Mouse (Mus musculus) kidney, postnatal 14 days (tissue): ENCODE data around the gene Rec114.

Source experiments
- DNase-seq: peaks from one replicate; pipeline ENCODE4 v3.0.0; 2022; ENCODE audit warnings: mixed read lengths

Gene Rec114

DNA sequence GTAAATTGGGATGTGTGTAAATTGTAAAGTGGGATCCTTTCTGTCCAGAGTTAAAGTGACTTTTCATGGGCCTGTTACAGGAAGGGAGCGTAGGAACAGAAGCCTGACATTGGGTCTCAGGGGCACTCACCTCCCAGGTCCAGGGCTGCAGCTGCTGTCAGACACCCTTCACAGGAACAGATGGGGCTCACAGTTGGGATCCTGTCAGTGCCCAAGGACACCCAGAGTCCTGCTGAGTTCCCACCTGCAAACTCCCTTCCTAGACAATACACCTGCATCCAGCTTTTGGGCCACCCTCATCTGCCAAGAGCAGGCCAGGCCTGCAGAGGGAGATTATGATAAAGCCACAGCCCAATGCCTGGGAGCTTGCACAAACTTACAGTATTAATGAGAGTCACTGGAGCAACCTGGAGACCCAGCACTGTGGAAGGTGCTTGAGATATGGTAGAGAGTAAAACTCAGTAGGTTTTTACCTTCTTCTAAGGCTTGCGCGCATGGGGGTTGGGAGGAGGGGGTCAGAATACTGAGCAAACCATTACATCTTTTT is at the start of gene Rec114:
TSS of gene Rec114 (minus strand) at position 263 of the 547 bp plus-strand sequence.
- DNase-seq = no peak

DNA sequence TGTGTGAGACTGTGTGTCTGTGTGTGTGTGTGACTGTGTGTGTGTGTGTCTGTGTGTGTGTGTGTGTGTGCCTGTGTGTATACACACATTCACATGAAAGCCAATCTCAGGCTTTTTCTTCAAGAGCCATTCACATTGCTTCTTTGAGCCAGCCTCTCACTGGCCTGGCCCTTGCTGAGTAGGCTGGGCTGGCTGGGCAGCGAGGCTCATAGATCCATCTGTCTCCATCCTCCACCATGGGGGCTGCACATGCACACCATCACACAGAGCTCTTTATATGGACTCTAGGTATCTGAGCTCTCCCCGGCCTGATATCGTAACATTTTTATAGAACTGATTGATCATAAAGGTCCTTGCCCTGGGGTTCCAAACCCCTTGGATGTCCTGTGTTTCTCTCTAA is 45.7 kb upstream of the Rec114 start:
- DNase-seq = no peak

DNA sequence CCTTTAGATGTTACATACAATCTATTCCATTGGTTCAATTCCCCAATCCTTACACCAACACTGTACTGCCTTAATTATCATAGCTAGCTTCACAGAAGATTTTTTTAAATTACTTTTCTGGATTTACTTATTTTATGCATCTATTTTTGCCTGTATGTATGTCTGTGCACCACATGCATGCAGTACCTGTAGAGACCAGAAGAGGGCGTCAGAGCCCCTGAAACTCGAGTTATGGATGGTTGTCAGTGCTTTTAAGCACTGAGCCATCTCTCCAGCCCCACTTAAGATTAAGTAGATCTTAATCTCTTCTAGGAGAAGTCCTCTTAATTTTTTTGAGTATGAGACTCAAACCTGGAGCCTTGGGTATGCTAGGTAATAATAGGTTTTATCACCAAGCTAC is 31.6 kb upstream of the Rec114 start:
- no peak for DNase-seq

DNA sequence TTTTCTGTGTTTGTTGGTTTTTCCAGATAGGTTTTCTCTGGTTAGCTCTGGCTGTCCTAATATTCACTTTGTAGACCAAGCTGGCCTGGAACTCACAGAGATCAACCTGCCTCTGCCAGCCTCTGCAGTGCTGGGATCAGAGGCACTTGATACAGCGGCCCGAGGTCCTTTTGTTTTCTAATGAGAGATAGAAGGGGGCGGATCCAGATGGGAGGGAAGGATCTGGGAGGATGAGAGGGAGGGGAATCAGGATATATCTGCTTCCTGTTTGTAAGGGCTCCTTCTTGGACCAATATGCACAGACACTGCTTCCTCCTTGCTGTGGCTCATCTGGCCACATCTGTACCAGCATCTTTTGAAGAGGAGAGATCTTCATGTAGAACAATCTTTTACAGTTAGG is 31.0 kb upstream of the Rec114 start:
- DNase-seq = no peak

DNA sequence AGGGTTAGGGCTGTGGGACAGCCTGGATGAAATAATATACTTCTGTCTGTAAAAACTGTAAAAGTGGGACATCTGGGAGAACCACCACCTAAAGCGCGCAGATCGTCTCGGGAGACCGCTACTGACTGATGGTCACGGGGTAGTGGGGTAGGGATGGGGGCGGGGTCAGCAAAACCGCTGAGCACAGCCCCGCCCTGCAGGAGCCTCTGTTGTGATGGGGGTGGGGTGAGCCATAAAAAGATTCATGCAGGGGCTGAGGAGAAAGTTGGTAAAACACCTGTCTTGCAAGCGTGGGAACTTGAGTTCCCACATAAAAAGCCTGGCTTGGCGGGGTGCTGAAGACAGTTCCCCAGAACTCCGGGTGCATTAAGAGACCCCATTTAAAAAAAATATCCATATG is 26.2 kb upstream of the Rec114 start:
- no peak for DNase-seq

DNA sequence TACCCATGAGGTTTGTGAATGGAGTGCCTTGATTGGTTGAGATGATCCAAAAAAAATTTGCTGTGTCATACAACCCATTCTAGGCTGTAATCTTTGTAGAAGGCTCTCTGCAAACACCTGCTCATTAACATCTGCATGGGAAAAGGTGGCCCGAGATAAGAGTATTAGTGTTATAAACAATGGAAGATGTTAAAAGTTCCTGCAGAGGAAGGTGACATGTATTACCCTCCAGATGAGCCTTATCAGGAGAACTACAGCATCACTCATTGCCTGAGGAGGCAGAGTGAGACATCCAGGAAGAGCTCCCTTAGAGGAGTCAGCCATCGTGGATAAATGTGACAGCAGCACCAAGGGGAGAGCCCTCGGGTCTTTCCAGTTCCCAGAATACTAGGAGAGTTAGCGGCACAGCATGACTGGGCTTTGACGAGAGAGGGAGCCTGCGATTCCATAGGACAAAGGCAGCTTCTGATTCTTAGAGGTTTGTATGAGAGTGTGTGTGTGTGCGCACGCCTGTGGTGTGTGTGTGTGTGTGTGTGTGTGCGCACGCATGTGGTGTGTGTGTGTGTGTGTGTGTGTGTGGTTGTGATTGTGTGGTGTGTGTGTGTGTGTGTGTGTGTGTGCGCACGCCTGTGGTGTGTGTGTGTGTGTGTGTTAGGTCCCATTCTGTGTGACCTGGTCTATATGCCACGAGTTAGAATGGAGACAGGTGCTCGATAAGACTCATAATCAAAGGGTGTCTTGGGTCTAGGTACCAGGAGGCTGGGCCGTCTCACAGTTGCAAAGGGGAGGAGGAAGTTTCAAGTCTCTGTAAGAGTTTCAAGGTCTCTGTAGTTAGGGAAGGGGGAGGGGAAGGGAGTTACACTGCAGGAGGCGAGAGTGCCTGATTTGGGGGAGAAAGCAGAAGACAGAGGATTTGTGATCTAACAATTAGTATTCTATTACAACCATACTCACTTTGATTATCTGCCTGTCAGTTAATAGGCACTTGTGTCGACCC is 23.5 kb upstream of the Rec114 start:
- DNase-seq = no peak

DNA sequence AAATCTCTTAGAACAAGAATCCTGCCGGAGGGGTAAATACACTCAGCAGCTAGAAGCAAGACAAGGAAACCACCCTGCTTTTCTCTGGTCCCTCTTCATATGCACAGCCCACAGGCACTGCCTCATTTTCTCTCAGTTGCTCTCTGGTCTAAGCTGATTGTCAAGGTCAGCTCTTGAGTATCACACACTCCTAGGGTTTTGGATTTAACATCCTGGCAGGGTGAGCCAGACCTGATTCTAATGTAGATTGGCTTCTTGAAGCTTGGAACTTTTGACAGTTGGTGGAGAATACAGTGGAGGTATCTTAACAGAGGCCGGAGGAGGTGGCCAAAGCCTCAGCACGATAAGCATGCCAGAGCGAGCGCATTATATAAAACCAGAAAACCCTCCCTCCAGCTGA is 20.6 kb upstream of the Rec114 start:
- no peak for DNase-seq

DNA sequence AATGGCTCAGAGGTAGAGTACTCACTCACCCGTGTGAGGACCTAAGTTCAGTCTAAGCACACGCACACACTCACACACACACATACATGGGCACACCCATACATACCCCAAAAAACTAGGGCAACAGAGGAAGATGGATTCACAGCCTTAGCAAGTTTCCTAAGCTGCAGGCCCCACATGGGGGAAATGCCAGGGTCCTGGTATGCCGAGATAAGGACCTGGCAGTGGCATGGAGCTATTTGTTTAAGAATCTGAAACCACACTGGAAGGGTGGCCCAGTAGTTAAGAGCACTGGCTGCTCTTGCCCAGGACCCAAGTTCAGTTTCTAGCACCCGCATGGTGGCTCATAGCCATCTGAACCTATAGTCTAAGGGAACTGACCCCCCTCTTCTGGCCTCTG is 19.4 kb upstream of the Rec114 start:
- no peak for DNase-seq

DNA sequence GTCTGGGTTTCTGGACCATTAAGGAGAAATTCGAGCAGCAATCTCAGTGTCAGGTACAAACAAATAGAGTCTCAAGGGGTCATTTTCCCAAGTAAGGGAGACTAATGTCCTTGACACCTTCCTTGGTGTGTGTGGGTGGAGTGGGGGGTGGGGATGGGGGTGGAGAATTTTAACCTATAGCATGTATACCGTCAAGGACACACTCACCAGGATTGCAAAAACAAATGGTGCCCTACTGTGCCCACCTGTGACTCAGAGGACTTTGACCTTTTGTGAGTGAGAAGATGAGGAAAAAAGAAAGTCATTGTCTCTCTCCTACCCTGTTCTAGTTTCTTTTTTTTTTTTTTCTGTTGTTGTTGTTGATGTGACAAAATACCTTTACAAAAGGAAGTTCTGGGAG is 18.3 kb upstream of the Rec114 start:
- DNase-seq = no peak

DNA sequence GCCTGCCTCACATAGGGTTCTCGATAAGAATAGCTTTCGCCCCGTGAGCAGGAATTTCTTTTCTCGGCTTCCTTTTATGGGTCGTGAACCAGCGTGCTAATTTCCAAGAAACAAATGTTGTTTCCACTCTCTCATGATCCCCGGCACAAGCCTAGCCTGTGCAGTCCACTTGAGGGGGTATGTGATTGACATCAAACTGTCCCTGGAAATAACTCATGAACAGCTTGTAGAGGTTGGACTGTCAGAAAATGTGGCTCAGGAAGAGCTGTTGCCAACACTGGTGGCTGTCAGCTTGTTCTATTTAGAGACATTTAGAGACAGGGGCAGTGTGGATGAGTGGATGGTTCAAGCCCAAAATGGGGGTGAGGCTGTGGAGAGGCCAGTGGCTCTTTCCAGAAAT is 15.0 kb upstream of the Rec114 start:
- DNase-seq = no peak

DNA sequence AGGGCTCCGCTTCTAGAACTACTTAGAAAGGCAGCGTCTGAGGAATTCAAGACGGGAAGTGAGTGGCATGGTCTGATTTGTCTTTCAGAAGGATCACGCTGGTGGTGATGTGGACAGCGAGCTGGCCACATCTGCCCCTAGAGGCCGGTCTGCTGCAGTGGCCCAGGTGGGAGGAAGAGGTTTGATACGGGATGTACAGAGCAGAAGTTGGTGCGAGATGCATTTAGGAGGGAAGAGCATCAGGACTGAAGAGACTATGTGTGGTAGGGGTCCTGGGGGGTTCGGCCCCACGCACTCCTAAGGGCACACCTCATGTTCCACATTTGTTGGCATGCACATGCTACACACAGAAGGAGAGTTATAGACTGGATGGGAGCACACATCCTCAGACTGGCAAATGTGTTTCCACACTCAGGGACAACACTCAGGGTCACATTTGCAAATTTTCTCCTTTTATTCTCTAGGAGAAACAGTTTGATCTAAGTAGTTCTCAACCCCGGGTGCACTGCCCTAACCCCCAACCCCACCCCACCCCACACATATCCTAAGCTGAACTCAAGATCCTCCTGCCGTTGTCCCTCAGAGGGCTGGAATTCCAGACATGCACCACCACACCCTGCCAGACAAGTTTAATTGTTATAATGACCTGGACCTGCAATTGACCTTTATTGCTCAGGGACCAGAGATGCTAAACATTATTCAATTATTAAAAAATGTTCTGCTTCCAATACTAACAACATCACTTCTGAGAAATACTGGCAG is 12.8 kb upstream of the Rec114 start:
- DNase-seq = no peak

DNA sequence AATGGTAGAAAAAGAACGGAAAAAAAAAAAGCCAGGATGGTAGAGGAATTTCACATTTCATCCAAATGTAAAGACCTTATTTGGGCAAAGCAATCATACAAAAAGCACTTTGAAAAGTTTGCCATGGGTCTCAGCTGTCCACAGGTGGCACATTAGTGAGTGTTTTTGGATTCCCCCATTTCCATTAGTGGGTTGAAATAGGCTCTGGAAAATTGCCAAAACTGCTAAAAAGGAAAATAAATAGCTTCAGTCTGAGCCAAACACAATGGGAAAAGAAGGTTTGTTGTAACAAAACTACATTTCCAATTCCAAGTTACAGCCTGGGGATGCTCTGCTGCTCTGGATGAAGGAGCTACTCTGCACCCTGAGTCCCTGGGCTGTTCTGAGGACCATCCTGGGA is 9.8 kb upstream of the Rec114 start:
- DNase-seq = no peak

DNA sequence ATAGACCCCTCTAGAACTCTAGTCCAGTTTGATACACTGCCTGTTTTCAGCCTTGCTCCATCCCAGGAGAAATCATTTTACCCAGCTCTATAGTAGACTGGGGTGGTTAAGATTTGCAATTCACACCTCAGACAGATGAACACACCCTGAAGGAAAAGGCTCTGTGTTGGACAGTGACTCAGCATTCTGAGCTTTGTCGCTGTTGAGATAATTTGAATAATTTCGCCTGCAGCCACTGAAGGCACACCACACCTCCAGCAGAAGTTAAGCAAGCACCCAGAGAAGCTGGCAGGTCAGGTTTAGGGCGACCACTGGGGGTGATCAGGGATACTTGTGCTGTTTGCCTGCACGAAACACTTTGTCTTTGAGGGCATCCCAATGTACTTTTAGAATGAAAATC is 4.4 kb upstream of the Rec114 start:
- no peak for DNase-seq

DNA sequence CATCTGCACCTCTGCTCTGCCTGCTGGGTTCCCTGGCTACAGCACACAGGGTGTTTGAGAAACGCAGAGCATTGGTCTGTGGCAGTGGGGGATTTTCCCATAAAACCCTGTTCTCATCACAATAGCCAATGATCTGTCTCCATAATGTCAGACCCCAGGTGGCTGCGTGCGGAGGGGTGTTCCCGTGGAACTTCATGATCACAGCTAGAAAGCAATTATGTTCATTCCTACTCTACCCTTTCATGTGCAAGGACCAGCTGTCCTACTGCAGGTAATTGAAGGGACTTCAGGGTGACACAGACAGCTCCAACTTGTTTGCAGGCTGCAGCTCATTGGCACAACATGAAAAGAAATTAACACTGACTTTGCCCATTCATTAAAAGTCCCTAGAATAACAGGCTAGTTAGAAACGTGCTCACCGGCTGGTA is 3.6 kb upstream of the Rec114 start:
- DNase-seq = no peak

DNA sequence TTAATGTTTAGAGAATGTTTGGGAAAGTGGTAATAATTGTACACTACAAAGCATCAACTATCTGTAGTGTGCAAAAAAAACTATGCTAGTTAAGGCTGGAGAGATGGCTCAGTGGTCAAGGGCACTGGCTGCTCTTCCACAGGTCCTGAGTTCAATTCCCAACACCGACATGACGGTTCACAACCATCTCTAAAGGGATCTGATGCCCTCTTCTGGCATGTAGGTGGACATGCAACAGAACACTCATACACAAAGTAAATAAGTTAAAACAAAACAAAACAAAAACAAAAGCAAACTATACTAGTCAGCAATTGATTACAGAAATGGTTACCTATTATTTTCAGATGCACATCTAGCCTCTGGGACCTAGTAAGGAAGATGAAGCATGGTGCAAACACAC is 1.1 kb downstream of the Rec114 start:
- no peak for DNase-seq

DNA sequence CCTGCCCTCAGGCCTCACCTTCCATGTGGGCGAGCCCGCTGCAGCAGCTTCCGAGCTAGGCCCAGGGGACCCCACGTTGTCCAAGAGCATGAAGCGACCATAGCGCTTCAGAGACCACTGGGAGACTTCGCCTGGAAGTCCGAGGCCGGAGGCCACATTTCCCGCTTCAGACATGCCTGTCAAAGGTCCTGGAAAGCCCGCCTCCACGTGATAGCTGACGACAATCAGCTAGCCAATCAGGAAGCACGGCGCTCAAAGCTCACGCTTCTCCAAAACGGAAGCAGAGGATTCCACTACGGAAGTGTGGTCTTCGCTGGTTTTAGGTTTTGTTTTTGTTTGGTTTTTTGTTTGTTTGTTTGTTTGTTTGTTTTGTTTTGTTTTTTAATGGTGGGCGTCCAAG is 2.4 kb downstream of the Rec114 start:
- DNase-seq = no peak

DNA sequence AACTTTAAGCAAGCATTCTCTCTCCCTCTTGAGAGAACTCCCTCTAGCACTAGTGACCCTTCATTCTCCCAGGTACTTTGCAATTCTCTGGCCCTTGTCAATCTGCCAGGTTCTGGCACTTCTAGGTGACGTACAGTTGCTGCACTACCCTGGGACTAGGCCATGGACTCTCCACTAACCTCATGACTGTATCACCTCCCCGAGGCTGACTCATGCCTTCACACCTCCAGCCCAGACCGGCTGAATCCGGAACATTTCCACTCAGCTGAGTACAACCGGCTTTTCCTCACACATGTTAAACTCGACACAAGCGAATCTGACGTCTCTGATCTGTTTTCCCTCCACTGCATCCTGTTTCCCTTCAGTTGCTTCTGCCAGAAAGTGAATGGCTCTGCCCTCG is 4.0 kb downstream of the Rec114 start:
- peak; percentile 31 for DNase-seq

DNA sequence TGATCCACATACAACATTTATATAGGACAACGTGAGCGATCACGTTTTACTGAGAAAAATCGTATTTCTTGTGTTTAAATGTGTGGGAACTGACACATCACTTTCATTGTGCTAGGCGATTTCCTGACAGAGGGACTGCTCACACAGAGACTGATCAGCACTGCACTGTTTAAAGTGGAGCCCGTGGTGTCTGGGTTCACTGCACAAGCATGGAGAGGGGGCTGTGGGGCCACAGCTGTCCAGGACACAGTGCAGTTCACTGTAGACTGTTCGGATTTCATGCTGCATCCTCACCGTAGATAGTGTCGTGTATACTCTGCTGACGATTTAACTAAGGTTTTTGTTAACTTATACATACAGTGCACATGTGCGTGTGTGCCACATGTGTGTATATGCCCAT is 20.6 kb downstream of the Rec114 start:
- DNase-seq = no peak

DNA sequence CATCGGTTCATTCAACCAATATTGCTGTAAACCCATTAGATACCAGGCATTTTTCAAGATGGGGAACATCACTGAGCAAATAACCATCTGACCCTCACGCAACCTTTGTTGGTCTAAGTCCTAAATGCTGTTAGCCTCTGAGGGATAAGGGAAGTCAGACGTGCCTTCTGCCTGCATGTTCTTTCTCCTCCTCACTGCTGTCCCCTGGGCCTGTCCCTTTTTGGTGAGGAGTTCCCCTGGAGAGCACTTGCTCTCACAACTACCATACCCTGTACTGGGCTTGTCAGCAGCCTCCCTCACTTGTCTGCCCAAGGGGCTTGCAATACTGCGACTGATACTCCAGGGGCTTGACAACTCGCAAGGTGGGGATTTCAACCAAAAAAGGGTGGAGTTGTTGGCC is 21.6 kb downstream of the Rec114 start:
- no peak for DNase-seq

DNA sequence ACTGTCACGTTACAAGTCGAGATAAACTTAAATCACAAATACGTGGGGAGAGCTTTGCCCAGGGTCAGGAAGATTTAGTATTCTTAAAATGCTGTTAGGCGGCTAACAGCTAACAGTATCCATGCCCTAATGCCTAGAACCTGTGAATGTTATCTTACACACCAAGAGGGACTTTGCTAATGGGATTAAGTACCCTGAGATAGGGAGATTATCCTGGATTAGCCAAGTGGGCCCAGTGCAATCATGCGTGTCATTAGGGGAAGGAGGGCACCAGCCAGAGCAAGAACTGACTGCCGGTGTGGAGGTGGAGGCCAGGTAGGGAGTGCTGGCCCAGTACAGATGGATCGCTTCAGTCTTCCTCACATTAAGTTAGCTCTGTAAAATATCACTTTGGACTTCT is 22.7 kb downstream of the Rec114 start:
- no peak for DNase-seq

DNA sequence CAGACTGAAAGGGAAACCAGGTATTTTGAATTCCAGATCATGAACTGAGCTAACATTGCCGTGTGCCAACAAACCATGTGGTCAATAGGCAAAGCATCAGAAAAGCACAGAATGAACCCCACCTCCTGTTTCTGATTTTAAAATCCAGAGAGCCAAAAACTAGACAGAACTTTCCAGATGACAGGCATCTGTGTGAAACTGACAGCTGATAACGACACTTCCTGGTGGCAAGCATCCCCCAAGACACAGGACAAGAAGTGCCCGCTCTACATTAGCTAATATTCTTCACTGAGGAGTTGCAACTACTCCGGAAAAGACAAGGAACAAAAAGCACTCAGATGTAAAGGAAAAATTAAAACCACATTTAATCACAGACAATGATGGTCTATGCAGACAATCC is 23.6 kb downstream of the Rec114 start:
- no peak for DNase-seq

DNA sequence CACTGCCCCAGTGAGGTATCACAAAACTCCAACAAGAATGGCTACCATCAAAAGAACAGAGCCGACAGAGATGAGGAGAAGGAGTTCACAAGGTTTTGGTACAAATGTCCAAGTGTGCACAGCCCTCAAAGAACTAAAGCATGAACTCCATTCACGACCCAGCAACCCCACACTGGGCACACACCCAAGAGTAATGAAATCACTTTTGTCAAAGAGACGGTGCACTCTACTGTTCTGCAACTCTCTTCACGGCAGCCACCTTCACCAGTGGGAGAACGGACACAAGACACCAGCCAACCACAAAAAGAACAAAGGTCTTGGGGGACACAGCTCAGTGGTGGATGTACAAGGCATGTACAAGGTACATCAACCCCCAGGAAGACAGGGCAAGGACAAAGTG is 24.3 kb downstream of the Rec114 start:
- DNase-seq = no peak

DNA sequence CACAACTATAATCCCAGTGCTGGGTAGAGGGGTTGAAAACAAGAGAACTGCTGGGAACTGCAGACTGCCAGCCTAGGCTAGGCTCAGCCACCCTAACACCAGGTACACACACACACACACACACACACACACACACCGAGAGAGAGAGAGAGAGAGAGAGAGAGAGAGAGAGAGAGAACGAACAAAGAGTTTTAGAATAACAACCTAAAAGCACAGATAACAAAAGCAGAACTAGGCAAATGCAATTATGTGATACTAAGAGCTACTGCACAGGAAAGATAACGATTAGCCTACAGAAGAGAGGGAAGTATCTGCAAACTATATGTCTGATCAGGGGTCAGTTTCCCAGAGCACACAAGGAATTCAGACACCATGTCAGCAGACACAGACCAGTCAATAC is 24.8 kb downstream of the Rec114 start:
- no peak for DNase-seq

DNA sequence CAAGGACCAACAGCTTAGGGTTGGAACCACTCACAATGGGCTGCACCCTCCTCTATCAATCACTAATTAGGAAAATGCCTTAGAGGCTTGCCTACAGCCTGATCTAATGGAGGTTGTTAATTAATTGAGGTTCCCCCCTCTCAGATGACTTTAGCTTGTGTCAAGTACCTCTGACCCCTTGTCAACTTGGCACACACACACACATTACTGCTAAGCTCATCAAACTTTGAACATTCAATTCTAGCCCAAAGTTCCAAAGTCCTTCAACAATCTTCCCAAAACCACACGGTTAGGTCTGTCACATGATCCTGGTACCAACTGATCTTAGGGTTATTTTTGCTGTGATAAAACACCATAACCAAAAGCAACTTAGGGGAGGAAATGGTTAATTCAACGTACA is 26.9 kb downstream of the Rec114 start:
- peak; percentile 30 for DNase-seq
